Mouse (Mus musculus): ENCODE data around the gene Prkcq. TPM values are rescaled to one million over a fixed set of nuclear protein-coding genes. Genes with fewer than 3 reads are reported as not detected.
A peak's percentile ranks its signal among the peaks of the same experiment; 100 is the strongest.

Gene Prkcq
- polyA plus RNA-seq, 1 experiment from 2014 or later = 11.9 TPM

GRCm38 (mm10) chr2:11192281-11193098 is 20.6 kb downstream of the Prkcq start:
- Histone ChIP-seq H3K27me3 (replicated peaks; ENCODE audit: control insufficient read depth, insufficient read depth, low read length) (no peaks in the 10 kb centered on the region), H3K9me3 (ENCODE audit: control insufficient read depth, low read length) (no peaks in the 10 kb centered on the region), H3K4me3 (ENCODE audit: low read depth, low read length) (peak overlapping the region; percentile 14), H3K27ac (ENCODE audit: low read depth, low read length) (0 out of 2 replicates have a peak overlapping the region, but pooled peaks have one; percentile 29), H3K4me1 (replicated peaks; ENCODE audit: control insufficient read depth, insufficient read depth, low read length) (peaks cover 10% of the 10 kb centered on the region), H3K9ac (ENCODE audit: low read depth, low read length) (0 out of 2 replicates have a peak overlapping the region, but pooled peaks have one; percentile 20), H3K36me3 (ENCODE audit: control insufficient read depth, insufficient read depth, low read length) (no peaks in the 10 kb centered on the region), H3K4me2 (peak overlapping the region; percentile 57)
- WGBS = 43% methylated on average over 12 of the region's 12 CpGs
- DNase-seq (ENCODE audit: low spot score) (no peak), ATAC-seq (replicated peaks; ENCODE audit: low FRiP score) (no peak)

DNA sequence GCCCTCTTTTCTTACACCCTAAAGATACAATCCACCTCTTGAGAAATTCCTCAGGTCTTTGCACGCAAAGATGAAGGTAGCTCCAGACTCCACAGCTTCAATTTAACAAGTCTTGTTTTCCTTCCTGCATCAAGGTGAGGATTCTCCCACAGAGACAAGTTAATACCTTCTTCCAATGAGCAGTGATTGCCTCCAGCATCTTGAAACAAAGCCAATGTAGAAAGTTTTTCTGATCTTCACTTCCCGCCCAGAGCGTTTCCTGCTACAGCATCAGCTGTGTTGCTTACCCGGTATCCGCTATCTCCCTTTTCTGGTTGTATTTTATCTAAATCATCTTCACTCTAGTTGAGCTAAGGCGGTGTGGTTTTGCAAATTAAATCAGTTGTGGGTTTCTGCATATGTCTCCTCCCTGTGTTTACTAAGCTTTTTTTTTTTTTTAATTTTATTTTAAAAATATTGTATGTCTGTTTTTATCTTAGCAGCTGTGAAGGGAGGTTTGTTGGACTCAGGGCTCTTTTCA is 21.3 kb downstream of the Prkcq start:
- Histone ChIP-seq H3K9me3 (ENCODE audit: control insufficient read depth, low read length) (no peaks in the 10 kb centered on the region), H3K4me1 (replicated peaks; ENCODE audit: control insufficient read depth, insufficient read depth, low read length) (peaks cover 6% of the 10 kb centered on the region; the same call in 1 of the 2 replicates), H3K9ac (ENCODE audit: low read depth, low read length) (0 out of 2 replicates have a peak overlapping the region, but pooled peaks have one; percentile 20), H3K36me3 (ENCODE audit: control insufficient read depth, insufficient read depth, low read length) (no peaks in the 10 kb centered on the region), H3K27ac (ENCODE audit: low read depth, low read length) (0 out of 2 replicates have a peak overlapping the region, but pooled peaks have one; percentile 29), H3K4me3 (ENCODE audit: low read depth, low read length) (peak overlapping the region; percentile 14), H3K4me2 (peak overlapping the region; percentile 57), H3K27me3 (replicated peaks; ENCODE audit: control insufficient read depth, insufficient read depth, low read length) (no peaks in the 10 kb centered on the region)
- WGBS = 40% methylated on average over 6 of the region's 6 CpGs
- DNase-seq (ENCODE audit: low spot score) (no peak), ATAC-seq (replicated peaks; ENCODE audit: low FRiP score) (no peak)

DNA sequence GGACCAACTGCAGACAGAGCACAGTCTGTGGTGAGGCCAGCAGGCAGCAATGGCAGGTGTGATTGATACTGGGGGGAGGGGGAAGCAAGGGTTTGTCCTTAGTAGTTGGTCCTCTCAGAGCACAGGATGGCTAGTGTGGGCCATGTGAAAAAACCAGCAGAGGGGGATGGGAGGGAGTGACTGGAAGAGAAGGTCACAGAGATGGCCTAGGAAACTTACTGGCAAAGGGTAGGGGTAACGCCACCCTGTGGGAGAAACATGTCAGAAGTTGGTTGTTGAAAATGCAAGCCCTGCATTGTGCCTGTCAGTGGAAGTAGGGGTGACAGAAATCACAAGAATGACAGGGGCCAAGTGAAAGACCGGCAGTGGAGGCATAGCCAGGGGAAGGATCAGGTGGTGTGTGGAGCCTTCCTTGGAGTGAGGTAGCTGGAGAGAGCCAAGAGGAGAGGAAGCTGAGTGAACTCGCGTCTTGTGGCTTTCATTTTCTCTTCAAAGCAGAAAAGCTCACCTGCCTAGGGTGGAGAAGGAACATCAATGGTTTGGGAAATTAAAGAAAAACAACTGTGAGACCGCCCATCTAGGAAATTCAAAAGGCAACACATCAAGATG is 22.9 kb downstream of the Prkcq start:
- no peak for ATAC-seq (replicated peaks; ENCODE audit: low FRiP score)
- H3K27me3 ChIP-seq (replicated peaks; ENCODE audit: control insufficient read depth, insufficient read depth, low read length) = no peaks in the 10 kb centered on the region
- H3K4me2 ChIP-seq = no peak overlapping the region
- no peak overlapping the region for H3K4me3 ChIP-seq (ENCODE audit: low read depth, low read length)
- WGBS = 71% methylated on average over 5 of the region's 5 CpGs
- no peak overlapping the region for H3K9ac ChIP-seq (ENCODE audit: low read depth, low read length)
- no peaks in the 10 kb centered on the region for H3K9me3 ChIP-seq (ENCODE audit: control insufficient read depth, low read length)
- no peaks in the 10 kb centered on the region for H3K36me3 ChIP-seq (ENCODE audit: control insufficient read depth, insufficient read depth, low read length)
- DNase-seq (ENCODE audit: low spot score) = peak; percentile 29
- H3K4me1 ChIP-seq (replicated peaks; ENCODE audit: control insufficient read depth, insufficient read depth, low read length) = peaks cover 4% of the 10 kb centered on the region; the same call in 1 of the 2 replicates
- no peak overlapping the region for H3K27ac ChIP-seq (ENCODE audit: low read depth, low read length)

DNA sequence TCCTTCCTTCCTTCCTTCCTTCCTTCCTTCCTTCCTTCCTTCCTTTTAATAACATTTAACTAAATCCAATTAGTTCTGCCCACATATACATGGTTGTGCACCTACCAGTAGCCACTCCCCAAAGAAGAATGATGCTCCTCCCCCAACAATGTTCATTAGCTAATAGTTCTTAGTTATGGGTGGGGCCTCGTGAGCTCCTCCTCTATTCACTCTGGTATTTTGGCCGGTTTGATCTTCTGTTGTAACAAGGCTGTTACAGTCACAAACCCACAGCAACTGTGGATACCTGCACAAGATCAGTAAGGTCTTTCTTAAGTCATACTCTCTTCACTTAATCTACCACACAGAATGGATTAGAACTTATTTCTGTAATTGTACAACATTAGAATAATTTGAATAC is 24.2 kb downstream of the Prkcq start:
- Histone ChIP-seq H3K4me3 (ENCODE audit: low read depth, low read length) (no peak overlapping the region), H3K4me1 (replicated peaks; ENCODE audit: control insufficient read depth, insufficient read depth, low read length) (peaks cover 4% of the 10 kb centered on the region; the same call in 1 of the 2 replicates), H3K36me3 (ENCODE audit: control insufficient read depth, insufficient read depth, low read length) (no peaks in the 10 kb centered on the region), H3K27me3 (replicated peaks; ENCODE audit: control insufficient read depth, insufficient read depth, low read length) (no peaks in the 10 kb centered on the region), H3K4me2 (no peak overlapping the region), H3K9ac (ENCODE audit: low read depth, low read length) (no peak overlapping the region), H3K9me3 (ENCODE audit: control insufficient read depth, low read length) (no peaks in the 10 kb centered on the region), H3K27ac (ENCODE audit: low read depth, low read length) (no peak overlapping the region)
- 75% methylated on average over 2 of the region's 2 CpGs for WGBS
- DNase-seq (ENCODE audit: low spot score) (no peak), ATAC-seq (replicated peaks; ENCODE audit: low FRiP score) (no peak)

GRCm38 (mm10) chr2:11196952-11197559 is 25.1 kb downstream of the Prkcq start:
- WGBS = 63% methylated on average over 5 of the region's 5 CpGs
- DNase-seq (ENCODE audit: low spot score) = no peak
- H3K9me3 ChIP-seq (ENCODE audit: control insufficient read depth, low read length) = no peaks in the 10 kb centered on the region
- H3K27me3 ChIP-seq (replicated peaks; ENCODE audit: control insufficient read depth, insufficient read depth, low read length) = no peaks in the 10 kb centered on the region
- H3K4me2 ChIP-seq = no peak overlapping the region
- H3K9ac ChIP-seq (ENCODE audit: low read depth, low read length) = no peak overlapping the region
- H3K4me1 ChIP-seq (replicated peaks; ENCODE audit: control insufficient read depth, insufficient read depth, low read length) = peaks cover 4% of the 10 kb centered on the region; the same call in 1 of the 2 replicates
- ATAC-seq (replicated peaks; ENCODE audit: low FRiP score) = no peak
- H3K4me3 ChIP-seq (ENCODE audit: low read depth, low read length) = no peak overlapping the region
- no peaks in the 10 kb centered on the region for H3K36me3 ChIP-seq (ENCODE audit: control insufficient read depth, insufficient read depth, low read length)
- no peak overlapping the region for H3K27ac ChIP-seq (ENCODE audit: low read depth, low read length)

GRCm38 (mm10) chr2:11199624-11200023 is 27.7 kb downstream of the Prkcq start:
- Histone ChIP-seq H3K27me3 (replicated peaks; ENCODE audit: control insufficient read depth, insufficient read depth, low read length) (no peaks in the 10 kb centered on the region), H3K9me3 (ENCODE audit: control insufficient read depth, low read length) (no peaks in the 10 kb centered on the region), H3K36me3 (ENCODE audit: control insufficient read depth, insufficient read depth, low read length) (no peaks in the 10 kb centered on the region), H3K4me1 (replicated peaks; ENCODE audit: control insufficient read depth, insufficient read depth, low read length) (peaks cover 13% of the 10 kb centered on the region), H3K27ac (ENCODE audit: low read depth, low read length) (no peak overlapping the region), H3K4me2 (no peak overlapping the region), H3K4me3 (ENCODE audit: low read depth, low read length) (no peak overlapping the region), H3K9ac (ENCODE audit: low read depth, low read length) (no peak overlapping the region)
- ATAC-seq (replicated peaks; ENCODE audit: low FRiP score) (no peak), DNase-seq (ENCODE audit: low spot score) (no peak)
- WGBS = 46% methylated on average over 5 of the region's 5 CpGs

GRCm38 (mm10) chr2:11202841-11203240 is 30.9 kb downstream of the Prkcq start:
- ATAC-seq (replicated peaks; ENCODE audit: low FRiP score) (no peak), DNase-seq (ENCODE audit: low spot score) (peak; percentile 29)
- WGBS = 75% methylated on average over 11 of the region's 11 CpGs
- Histone ChIP-seq H3K36me3 (ENCODE audit: control insufficient read depth, insufficient read depth, low read length) (no peaks in the 10 kb centered on the region), H3K4me3 (ENCODE audit: low read depth, low read length) (no peak overlapping the region), H3K4me1 (replicated peaks; ENCODE audit: control insufficient read depth, insufficient read depth, low read length) (peaks cover 13% of the 10 kb centered on the region), H3K27me3 (replicated peaks; ENCODE audit: control insufficient read depth, insufficient read depth, low read length) (no peaks in the 10 kb centered on the region), H3K9me3 (ENCODE audit: control insufficient read depth, low read length) (no peaks in the 10 kb centered on the region), H3K27ac (ENCODE audit: low read depth, low read length) (no peak overlapping the region), H3K9ac (ENCODE audit: low read depth, low read length) (no peak overlapping the region), H3K4me2 (no peak overlapping the region)

GRCm38 (mm10) chr2:11203261-11203660 is 31.4 kb downstream of the Prkcq start:
- no peaks in the 10 kb centered on the region for H3K27me3 ChIP-seq (replicated peaks; ENCODE audit: control insufficient read depth, insufficient read depth, low read length)
- H3K4me1 ChIP-seq (replicated peaks; ENCODE audit: control insufficient read depth, insufficient read depth, low read length) = peaks cover 13% of the 10 kb centered on the region
- H3K36me3 ChIP-seq (ENCODE audit: control insufficient read depth, insufficient read depth, low read length) = no peaks in the 10 kb centered on the region
- no peak for ATAC-seq (replicated peaks; ENCODE audit: low FRiP score)
- DNase-seq (ENCODE audit: low spot score) = peak; percentile 29
- H3K9ac ChIP-seq (ENCODE audit: low read depth, low read length) = no peak overlapping the region
- 40% methylated on average over 5 of the region's 5 CpGs for WGBS
- no peak overlapping the region for H3K4me3 ChIP-seq (ENCODE audit: low read depth, low read length)
- H3K9me3 ChIP-seq (ENCODE audit: control insufficient read depth, low read length) = no peaks in the 10 kb centered on the region
- H3K4me2 ChIP-seq = no peak overlapping the region
- H3K27ac ChIP-seq (ENCODE audit: low read depth, low read length) = 0 out of 2 replicates have a peak overlapping the region, but pooled peaks have one; percentile 19

Data from liver, embryonic 11.5 days (tissue).